Mouse (Mus musculus) lung, adult 2 months (tissue): ENCODE data around the gene Gm21981.

Source experiments
- CTCF ChIP-seq: fragments of 200-500 bp; IDR thresholded peaks from 2 replicates; pipeline ENCODE4 v1.5.1; 2011; ENCODE audit warnings: mild to moderate bottlenecking, low read length, control low read depth; ENCODE audit not compliant: insufficient read depth
- POLR2A ChIP-seq: fragments of 200-500 bp; IDR thresholded peaks from 2 replicates; pipeline ENCODE4 v1.6.1; 2011; ENCODE audit warnings: low read depth, mild to moderate bottlenecking, control low read depth, low read length, borderline replicate concordance; ENCODE audit errors: extremely low read depth

GRCm38 (mm10) chr17:47701793-47702192, 7.5 kb upstream of the Gm21981 start:
- TF ChIP-seq CTCF (no peak), POLR2A (no peak)
